Mouse (Mus musculus) intestine, postnatal 0 days (tissue): ENCODE data around the gene Mrps35. TPM values are rescaled to one million over a fixed set of nuclear protein-coding genes. Genes with fewer than 3 reads are reported as not detected.

ENCODE experiments used
- ATAC-seq: fragments of 200-750 bp; cut with Nextera tagmentation; 2 replicates; pipeline ENCODE4 v1.8.0; 2017; ENCODE audit warnings: mild to moderate bottlenecking, moderate TSS enrichment, moderate library complexity
- H3K27ac ChIP-seq: fragments of 300-500 bp; sonication (generic); 2 replicates; pipeline ENCODE4 v1.5.1; 2014; ENCODE audit warnings: mild to moderate bottlenecking, low read depth, low read length, moderate library complexity
- H3K27me3 ChIP-seq: fragments of 300-500 bp; sonication (generic); replicated peaks from 2 replicates; pipeline ENCODE4 v1.6.1; 2014; ENCODE audit warnings: low read length, mixed read lengths; ENCODE audit not compliant: control insufficient read depth, insufficient read depth
- H3K36me3 ChIP-seq: fragments of 300-500 bp; sonication (generic); 2 replicates; pipeline ENCODE4 v1.6.1; 2014; ENCODE audit warnings: mild to moderate bottlenecking, moderate library complexity; ENCODE audit not compliant: control insufficient read depth, insufficient read depth
- H3K4me1 ChIP-seq: fragments of 300-500 bp; sonication (generic); replicated peaks from 2 replicates; pipeline ENCODE4 v1.6.1; 2014; ENCODE audit warnings: antibody characterized with exemption, low read length, mixed read lengths; ENCODE audit not compliant: control insufficient read depth, insufficient read depth
- H3K4me2 ChIP-seq: fragments of 300-500 bp; sonication (generic); replicated peaks from 2 replicates; pipeline ENCODE4 v1.6.1; 2014; ENCODE audit warnings: low read depth, mild to moderate bottlenecking, moderate library complexity
- H3K4me3 ChIP-seq: fragments of 300-500 bp; sonication (generic); 2 replicates; pipeline ENCODE4 v1.5.1; 2014; ENCODE audit warnings: low read depth, low read length
- H3K9ac ChIP-seq: fragments of 300-500 bp; sonication (generic); 2 replicates; pipeline ENCODE4 v1.6.1; 2014; ENCODE audit warnings: mild to moderate bottlenecking, low read depth, low read length
- H3K9me3 ChIP-seq: fragments of 300-500 bp; sonication (generic); 2 replicates; pipeline ENCODE4 v1.6.1; 2016; ENCODE audit warnings: mixed run types; ENCODE audit not compliant: control insufficient read depth
- CTCF ChIP-seq: sonication (generic); IDR thresholded peaks from 2 replicates; pipeline ENCODE4 v1.5.1; 2016; ENCODE audit warnings: low read depth, mild to moderate bottlenecking, control low read depth, antibody characterized with exemption, moderate library complexity
- WGBS: fragments of 180-500 bp; shearing (Covaris S2); extraction: QIAGEN DNeasy Blood & Tissue Kit; methylation state at CpG from one replicate; pipeline ENCODE4 v1.1.7; 2014; 5-methylcytosine and 5-hydroxymethylcytosine counted together
- polyA plus RNA-seq: library from polyadenylated mRNA; unstranded; fragments of >200 nt; fragmentation: Nextera tagmentation; extraction: Ambion mirVana; gene quantifications from 2 replicates; pipeline ENCODE4 v1.2.1, GENCODE M21; 2015

The Mrps35 gene
- polyA plus RNA-seq, 1 experiment from 2014 or later: 97.3 TPM

GRCm38 (mm10) chr6:146999302-146999701 is 43.3 kb upstream of the Mrps35 start:
- ATAC-seq: no peak
- 88% methylated on average over 9 of the region's 9 CpGs for WGBS
- Histone ChIP-seq H3K36me3 (peaks cover 56% of the 10 kb centered on the region), H3K9me3 (no peaks in the 10 kb centered on the region), H3K9ac (no peak overlapping the region), H3K4me1 (no peaks in the 10 kb centered on the region), H3K4me3 (no peak overlapping the region), H3K4me2 (no peak overlapping the region), H3K27me3 (no peaks in the 10 kb centered on the region), H3K27ac (no peak overlapping the region)
- no peak for TF ChIP-seq CTCF

- no peak for ATAC-seq
- Histone ChIP-seq H3K27me3 (no peaks in the 10 kb centered on the region), H3K4me1 (no peaks in the 10 kb centered on the region), H3K9ac (no peak overlapping the region), H3K9me3 (no peaks in the 10 kb centered on the region), H3K4me3 (no peak overlapping the region), H3K36me3 (peaks cover 56% of the 10 kb centered on the region), H3K27ac (no peak overlapping the region), H3K4me2 (no peak overlapping the region)
- WGBS: 68% methylated on average over 2 of the region's 2 CpGs
- no peak for TF ChIP-seq CTCF
Measured at GRCm38 (mm10) chr6:146999755-147000154, 42.8 kb upstream of the Mrps35 start.

- peak; percentile 82 for TF ChIP-seq CTCF
- Histone ChIP-seq H3K4me1 (no peaks in the 10 kb centered on the region), H3K27me3 (no peaks in the 10 kb centered on the region), H3K36me3 (peaks cover 44% of the 10 kb centered on the region), H3K4me2 (no peak overlapping the region), H3K27ac (no peak overlapping the region), H3K9me3 (no peaks in the 10 kb centered on the region), H3K9ac (no peak overlapping the region), H3K4me3 (no peak overlapping the region)
- no peak for ATAC-seq
- WGBS: 78% methylated on average over 3 of the region's 3 CpGs
Measured at GRCm38 (mm10) chr6:147008148-147008547, 34.4 kb upstream of the Mrps35 start.

- Histone ChIP-seq H3K9ac (no peak overlapping the region), H3K9me3 (no peaks in the 10 kb centered on the region), H3K36me3 (peaks cover 62% of the 10 kb centered on the region), H3K4me2 (no peak overlapping the region), H3K27ac (no peak overlapping the region), H3K4me1 (no peaks in the 10 kb centered on the region), H3K4me3 (no peak overlapping the region), H3K27me3 (no peaks in the 10 kb centered on the region)
- no peak for TF ChIP-seq CTCF
- 86% methylated on average over 6 of the region's 6 CpGs for WGBS
- ATAC-seq: no peak
Measured at GRCm38 (mm10) chr6:147010358-147010757, 32.2 kb upstream of the Mrps35 start.

GRCm38 (mm10) chr6:147010811-147011520 is 31.6 kb upstream of the Mrps35 start:
- peaks cover 59% of the 10 kb centered on the region for H3K36me3 ChIP-seq
- no peaks in the 10 kb centered on the region for H3K27me3 ChIP-seq
- WGBS: 82% methylated on average over 15 of the region's 15 CpGs
- no peaks in the 10 kb centered on the region for H3K4me1 ChIP-seq
- TF ChIP-seq CTCF: no peak
- no peak overlapping the region for H3K4me2 ChIP-seq
- no peak overlapping the region for H3K4me3 ChIP-seq
- ATAC-seq: no peak
- H3K27ac ChIP-seq: no peak overlapping the region
- H3K9ac ChIP-seq: no peak overlapping the region
- H3K9me3 ChIP-seq: no peaks in the 10 kb centered on the region

- Histone ChIP-seq H3K27me3 (no peaks in the 10 kb centered on the region), H3K9me3 (no peaks in the 10 kb centered on the region), H3K27ac (no peak overlapping the region), H3K4me1 (no peaks in the 10 kb centered on the region), H3K4me3 (no peak overlapping the region), H3K4me2 (no peak overlapping the region), H3K36me3 (peaks cover 62% of the 10 kb centered on the region), H3K9ac (no peak overlapping the region)
- WGBS: 82% methylated on average over 6 of the region's 6 CpGs
- no peak for ATAC-seq
- TF ChIP-seq CTCF: no peak
Measured at GRCm38 (mm10) chr6:147011555-147011954, 31.0 kb upstream of the Mrps35 start.
